Mouse (Mus musculus): ENCODE results near the gene Adgrl3. TPM values are rescaled to one million over a fixed set of nuclear protein-coding genes. Genes with fewer than 3 reads are reported as not detected.
A peak's percentile ranks its signal among the peaks of the same experiment; 100 is the strongest.

The Adgrl3 gene
- total RNA-seq, 2 experiments from 2014 or later, result 26.5 to 28.9 TPM

DNA sequence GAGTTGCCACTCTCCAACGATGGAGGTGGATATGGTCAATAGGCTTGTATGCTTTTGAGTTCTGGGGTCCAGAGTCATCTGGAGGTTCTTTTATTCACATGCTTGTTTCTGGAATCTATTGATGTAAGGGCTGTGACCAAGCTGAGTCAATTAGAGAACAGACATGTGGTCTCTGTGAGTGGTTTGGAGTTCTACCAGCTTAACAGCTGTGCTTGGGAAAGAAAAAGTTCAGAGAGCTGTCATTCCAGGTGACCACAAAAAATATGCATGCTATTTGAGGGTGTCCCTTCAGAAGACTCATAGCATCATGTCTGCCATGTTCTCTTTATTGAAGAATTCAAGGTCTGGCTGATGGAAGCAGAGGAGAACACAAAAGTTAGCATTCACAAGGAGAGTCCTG, 53.9 kb downstream of the Adgrl3 start:
- DNase-seq (ENCODE audit: low spot score in 2 of 2), result no peak

DNA sequence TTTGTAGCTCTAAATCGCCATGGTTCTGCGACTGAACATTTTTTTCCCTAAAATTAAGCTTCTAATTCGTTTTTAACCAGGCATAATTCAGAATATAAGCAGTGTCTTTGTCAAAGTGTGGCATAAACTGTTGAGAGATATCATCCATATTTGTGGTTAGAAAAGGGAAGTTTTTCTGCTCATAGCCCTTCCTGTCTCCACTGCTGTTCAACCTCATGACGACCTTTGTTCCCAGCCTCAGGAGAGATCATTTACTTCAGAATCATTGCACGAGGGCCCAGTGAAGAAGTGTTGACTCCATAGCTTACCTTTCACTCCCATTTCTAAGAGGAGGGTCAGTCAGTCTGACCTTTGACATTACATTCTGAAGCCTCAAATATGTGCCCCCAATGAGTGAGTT, 56.4 kb downstream of the Adgrl3 start:
- DNase-seq (ENCODE audit: low spot score in 2 of 2), result no peak

DNA sequence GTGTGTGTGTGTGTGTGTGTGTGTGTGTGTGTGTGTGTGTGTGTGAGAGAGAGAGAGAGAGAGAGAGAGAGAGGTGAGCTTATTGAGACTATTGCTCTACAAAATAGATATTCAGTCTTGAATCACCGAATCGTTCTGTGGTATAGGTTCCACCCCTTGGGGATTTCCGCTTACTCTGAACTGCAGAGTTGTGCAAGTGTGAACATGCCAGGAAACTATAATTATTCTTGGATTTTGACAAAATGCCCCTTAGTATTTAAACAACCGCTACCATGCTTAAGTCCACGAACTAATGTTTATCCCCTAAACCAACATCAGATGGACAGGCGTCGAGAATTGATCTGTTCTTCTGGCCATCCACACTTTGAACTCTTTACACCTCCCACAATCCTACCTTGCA, 57.1 kb downstream of the Adgrl3 start:
- no peak for DNase-seq (ENCODE audit: low spot score in 2 of 2)

DNA sequence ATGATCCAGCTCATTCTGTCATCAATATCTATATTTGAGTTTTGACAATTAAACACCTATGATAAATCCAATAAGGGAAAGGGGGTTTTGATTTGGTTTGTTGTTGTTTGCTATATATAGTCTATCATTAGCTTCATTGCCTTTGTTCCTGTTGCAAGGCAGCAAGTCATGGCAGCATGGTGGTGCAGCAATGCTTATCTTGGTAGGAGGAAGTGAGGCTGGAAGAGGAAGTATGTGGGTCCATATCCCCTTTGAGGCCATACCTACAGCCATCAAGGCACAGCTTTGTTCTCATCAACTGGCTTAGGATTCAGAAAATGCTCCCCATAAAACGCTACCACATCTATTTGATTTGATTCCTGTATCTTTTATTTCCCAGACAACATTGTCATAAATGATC, 58.1 kb downstream of the Adgrl3 start:
- DNase-seq (ENCODE audit: low spot score in 2 of 2), result no peak

DNA sequence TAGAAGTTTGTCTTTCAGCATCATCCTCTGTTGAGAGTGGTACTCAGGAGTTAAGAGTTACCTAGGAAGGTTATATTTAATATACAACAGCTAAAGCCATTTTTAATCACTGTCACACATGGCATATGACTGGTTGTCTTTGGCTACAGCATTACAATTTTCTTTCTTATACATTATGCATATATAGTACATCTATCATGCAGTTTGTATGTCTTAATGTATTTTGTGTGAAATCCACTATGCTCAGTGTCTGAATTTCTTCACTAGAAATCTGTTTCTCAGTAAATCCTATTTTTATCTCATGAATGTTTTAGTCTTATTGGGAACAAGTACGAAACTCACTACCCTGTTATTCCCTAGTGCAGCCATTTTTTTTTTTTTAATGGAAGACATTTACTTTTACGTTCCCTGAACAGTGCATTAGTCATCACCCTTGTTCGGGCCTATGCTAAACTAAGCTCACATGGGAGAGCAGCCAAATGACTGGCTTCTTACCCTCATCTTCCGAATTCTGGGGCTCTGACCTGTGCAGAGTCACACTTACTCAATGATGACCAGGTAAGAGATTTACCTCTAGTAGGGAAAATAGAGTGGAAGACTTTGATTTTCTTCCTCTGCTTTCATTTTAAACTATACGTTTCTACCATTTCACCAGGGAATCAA, 63.9 kb downstream of the Adgrl3 start:
- no peak for DNase-seq (ENCODE audit: low spot score in 2 of 2)

DNA sequence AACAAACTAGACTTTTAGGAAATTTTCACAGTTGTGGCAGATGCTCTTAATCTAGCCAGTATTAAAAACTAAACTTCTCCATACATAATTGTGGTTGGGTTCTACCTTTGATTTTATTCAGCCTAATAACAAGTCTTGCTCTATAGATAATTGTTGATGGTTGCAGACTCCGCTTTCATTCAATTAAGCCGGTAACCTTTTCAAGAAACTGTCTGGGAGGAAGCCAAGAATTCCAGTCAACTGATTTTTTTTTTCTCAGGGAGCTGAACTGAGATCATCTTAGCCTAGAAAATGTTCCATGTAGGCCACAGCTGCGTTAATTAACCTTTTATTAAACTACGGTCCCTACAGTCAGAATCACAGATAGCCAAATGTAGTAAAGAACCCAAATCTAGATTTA, 65.2 kb downstream of the Adgrl3 start:
- DNase-seq (ENCODE audit: low spot score in 2 of 2), result no peak

DNA sequence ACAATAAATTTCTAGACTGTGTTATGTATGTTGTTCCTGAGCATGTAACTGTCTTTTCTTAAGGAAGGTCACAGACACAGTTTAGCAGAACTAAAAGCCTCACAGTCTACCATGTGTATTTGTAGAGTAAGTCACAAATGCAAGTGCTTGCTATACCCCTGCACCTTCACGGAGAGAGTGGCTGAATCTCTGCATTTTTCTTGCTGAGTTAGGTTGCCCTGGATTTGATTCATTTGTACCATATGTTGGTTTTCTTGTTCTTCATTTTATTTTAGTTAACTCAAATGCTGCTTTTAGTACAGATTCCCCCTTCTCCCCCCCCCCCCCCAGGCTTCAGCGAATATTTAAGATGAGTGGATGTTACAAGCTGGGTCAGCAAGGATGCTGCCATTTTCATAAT, 68.7 kb downstream of the Adgrl3 start:
- no peak for DNase-seq (ENCODE audit: low spot score in 2 of 2)

DNA sequence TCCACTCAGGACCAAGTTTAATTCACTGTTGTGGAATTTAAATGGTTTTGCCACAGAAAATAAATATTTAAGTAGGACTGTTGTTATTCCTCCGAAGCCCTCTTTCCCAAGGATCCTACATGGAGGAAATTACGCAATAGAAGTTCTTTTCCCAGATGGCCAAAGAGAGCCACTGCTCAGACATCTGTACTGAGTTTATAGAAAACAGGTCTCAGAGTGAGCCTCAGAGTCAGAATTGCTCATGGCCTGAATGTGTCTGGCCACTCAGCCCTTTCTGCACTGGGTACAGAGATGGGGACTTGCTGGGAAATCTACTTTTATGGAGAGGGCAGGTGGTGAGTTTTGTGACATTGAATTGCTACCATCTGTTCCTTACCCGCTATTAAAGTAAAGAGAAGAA, 74.7 kb downstream of the Adgrl3 start:
- no peak for DNase-seq (ENCODE audit: low spot score in 2 of 2)

DNA sequence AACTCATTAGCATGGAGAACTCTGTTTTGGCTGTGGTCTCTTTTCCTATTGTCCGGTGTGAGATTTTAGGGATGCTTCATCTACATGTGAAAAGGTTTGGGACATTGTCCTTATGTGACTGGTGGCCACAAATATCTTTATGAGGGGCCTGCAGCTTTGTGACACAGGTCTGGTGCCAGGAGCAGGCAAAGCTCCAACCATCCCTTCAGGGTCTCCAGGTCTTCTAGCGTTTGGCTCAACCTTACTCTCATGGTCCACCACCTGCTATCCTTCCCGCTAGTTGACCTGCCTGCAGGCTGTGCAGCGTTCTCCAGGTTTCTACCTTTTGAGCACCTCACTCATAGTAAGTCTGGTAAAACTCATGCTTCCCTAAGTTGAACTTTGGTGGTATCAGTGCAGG, 77.2 kb downstream of the Adgrl3 start:
- DNase-seq (ENCODE audit: low spot score in 2 of 2), result no peak

DNA sequence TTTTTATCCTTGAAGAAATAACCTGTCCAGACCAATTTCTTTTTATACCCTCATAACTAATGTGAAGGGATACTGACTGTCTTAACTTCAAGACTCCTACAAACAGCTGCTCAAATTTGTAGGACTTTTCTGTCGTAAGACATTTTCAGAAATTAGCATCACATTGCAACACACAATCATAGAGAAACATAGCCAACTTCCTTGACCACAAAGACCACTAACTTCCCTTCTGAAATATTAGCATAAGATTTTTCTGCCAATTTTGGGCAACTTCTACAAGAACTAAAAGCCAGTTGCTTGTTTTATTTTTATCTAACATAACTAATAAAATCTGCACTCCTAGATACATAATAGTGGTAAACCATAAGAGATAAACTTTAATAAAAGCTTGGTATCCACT, 87.5 kb downstream of the Adgrl3 start:
- no peak for DNase-seq (ENCODE audit: low spot score in 2 of 2)

DNA sequence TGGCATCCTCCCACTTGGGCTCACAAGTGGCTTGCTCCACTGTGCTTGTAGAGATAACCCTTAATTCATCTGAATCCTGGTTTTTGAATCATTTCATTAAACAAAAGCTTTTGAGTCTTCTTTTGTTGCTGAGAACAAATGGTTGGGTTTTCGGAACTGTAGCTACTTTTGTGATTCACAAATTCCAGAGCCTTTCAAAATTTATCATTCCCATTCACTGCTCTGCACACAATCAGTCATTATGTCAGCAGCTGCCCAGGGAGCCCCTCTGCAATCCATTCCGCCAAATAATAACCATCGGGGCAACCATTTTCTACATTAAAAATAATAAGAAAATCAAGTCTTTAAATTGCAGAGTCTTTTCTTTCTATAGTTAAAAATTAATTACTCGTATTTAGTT, 104.5 kb downstream of the Adgrl3 start:
- no peak for DNase-seq (ENCODE audit: low spot score in 2 of 2)

DNA sequence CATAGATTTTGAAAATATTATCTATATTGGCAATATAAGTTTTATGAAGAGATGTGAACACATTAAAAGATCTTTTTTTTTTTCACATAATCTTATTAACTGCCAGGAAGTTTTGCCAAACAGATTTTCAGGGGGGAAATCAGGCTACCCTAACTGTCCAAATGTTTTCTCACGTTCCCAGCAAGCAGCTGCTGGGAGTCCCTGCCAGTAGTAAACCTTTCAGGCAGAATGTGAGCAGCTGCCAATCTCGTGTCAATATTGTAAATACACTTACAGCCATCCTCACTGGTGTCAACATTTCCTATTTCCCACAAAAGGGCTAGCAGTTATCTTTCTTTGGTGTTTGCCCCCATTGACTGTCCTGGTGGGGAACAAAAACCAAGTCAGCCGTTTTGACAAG, 107.7 kb downstream of the Adgrl3 start:
- no peak for DNase-seq (ENCODE audit: low spot score in 2 of 2)

DNA sequence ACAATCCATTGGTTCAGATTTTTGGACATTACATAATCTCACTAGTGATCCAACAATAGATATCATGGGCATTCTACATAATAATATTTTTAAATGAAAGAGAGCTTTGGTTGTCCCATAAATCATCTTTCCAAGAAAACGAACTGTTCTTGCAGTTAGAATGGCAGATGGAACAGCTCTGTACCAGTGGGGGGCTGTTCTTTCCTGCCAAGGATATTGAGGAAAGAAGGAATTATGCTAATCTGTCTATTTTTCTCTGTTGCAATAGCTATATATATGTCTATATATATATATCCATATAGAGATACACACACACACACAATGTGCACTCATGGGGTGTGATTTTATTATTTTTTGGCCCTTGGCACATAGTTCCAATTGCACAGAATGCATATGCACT, 116.5 kb downstream of the Adgrl3 start:
- no peak for DNase-seq (ENCODE audit: low spot score in 2 of 2)

DNA sequence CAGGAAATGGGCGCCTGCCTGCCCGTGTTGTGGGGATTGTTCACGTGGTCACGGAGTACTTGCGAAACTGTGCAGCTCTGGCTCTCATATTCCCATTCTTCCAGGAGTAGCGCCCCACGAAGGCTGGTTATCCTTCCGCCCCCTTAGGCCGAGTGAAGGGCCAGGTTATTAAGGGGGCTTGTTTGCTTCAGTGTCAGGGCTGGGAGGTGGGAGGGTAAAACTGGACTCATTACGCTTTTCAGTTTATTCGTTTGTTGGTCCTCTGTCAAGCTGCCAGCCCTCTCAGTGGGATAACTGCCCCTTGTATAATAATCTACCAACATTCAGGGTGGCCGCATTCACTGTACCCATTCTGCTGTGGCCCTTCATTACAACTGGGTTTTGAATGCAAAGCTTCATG, 135.9 kb downstream of the Adgrl3 start:
- no peak for DNase-seq (ENCODE audit: low spot score in 2 of 2)

DNA sequence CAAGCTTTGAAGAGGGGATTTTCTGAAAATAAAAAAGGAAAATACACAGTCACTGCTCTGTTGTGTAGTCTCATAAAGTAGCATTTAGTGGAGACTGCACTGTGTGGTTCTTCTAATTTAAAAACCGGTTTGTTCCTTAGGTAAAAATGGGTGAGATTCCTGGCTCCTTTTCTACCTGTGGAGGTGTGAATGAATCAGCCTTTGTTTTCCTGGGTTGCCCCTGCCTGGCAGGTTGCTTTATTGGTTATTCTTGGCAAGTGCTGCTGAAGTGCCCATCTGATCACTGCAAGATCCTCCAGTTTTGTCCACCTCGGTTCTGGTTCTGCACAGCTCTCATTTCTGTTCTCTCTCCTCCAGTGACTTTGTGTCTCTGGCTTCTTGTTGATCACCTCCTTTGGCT, 136.3 kb downstream of the Adgrl3 start:
- no peak for DNase-seq (ENCODE audit: low spot score in 2 of 2)

DNA sequence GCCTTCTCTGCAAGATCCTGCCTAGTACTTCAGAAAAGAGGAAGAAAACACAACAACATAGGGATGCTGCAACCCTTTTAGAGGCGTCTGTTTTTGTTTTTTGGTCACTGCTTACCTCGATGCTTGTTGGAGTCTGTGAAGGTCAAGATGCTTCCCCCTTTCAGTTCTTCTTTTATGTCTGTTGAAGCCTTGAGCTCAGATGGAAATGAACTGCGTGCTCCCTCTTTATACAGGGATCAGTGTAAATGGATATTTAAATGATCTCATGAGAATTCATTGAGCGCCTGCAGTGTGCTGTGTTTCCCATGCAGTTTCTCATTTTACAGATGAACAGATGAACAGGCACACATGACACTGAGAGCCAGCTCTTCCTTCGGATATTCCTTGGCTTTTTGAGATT, 136.9 kb downstream of the Adgrl3 start:
- DNase-seq (ENCODE audit: low spot score in 2 of 2), result no peak

DNA sequence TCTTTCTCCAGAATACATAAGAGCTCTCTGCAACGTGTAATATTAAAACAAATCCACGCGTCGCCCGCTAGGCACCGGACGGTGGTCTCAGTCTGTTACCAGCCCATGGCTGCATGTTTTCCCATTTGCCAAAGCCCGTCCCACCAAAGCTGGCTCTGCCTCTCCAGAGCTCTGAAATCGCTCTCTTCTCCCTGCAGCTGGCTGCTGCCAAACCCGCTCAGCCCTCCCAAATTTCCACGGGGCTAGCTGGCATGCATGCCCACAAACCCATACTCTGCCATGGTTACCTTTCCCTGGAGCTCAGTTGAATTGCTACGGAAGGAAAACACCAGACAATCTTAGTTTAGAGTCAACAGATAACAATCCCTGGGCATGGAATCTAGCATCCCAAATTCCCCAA, 139.1 kb downstream of the Adgrl3 start:
- DNase-seq (ENCODE audit: low spot score in 2 of 2), result no peak

DNA sequence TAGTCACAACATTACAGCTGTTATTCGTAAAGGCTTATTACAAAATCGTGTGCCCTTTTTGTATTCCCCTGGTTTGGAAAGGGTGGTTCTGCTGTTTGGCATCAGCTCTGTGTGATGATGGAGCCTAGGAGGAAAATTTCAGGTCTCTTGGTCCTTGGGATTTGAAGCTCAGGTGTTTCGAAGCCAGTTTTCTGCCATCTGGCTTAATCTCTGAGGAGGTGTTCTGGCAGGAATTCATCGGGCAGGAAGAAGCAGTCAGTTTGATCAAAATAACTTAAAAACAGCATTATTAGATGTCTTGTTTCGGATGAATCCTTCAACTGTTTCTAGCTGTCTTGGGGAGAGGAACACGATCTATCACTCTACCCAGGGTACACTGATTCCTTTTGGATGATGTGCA, 140.5 kb downstream of the Adgrl3 start:
- no peak for DNase-seq (ENCODE audit: low spot score in 2 of 2)

DNA sequence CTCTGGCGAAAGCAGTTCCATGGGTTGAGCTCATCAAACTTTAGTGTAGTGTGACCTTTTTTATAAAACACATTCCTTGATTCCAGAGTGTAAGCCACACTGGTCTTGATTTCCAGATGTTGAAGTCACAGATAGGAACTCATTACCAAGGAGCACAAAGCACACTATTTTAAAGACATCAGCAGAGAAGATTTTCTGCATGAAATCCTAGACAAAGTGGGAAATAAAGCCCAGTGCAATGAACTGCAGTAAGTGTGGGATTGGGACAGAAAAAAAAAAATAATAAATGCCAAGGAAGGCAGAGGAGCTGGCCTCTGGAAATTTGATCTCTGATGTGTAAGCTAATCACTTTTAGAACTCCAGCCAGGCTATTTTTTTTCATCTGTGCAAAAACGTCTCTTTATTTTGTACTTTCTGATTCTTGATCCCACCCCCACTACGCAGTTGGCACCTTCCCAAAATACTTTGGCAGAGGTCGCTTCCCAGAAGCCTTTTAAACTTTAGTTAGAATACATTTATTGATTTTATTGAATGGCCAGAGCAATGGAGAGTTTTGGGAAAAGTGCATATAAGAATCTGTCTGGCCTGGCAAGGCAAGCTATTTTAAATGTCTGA, 169.0 kb downstream of the Adgrl3 start:
- peak; percentile 20 to 23 for DNase-seq (ENCODE audit: low spot score in 2 of 2)

DNA sequence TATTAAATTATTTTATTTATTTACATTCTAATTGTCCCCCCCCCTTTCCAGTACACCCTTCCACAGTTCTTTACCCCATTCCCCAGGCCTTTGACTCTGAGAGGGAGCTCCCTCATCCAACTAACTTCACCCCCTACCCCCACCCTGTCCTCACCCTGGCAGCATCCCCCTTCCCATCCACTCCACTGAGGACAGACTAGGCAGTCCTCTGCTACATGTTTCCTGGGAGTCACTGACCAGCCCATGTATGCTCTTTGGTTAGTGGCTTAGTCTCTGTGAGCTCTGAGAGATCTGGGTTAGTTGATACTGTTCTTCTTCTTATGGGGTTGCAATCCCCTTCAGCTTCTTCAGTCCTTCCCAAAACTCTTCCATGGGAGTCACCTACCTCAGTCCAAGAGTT, 180.4 kb downstream of the Adgrl3 start:
- DNase-seq (ENCODE audit: low spot score in 2 of 2), result no peak

DNA sequence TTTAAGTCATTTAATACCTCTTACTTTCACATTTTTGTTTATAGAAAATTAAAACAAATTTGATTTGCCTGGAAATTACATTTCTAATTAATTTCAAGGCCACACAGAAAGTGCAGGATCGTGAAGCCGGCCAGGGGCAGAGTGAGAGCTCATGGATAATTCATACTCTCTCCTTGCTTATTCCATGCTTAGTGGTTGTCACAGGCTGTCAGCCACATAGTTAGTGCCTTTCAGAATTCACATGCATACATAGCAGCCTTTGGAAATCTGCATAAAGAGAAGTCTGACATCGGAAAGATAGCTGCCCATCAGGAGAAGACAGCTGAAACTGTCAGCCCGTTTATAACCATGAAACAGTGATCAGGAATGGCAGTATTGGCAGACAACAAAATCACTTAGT, 181.9 kb downstream of the Adgrl3 start:
- no peak for DNase-seq (ENCODE audit: low spot score in 2 of 2)

DNA sequence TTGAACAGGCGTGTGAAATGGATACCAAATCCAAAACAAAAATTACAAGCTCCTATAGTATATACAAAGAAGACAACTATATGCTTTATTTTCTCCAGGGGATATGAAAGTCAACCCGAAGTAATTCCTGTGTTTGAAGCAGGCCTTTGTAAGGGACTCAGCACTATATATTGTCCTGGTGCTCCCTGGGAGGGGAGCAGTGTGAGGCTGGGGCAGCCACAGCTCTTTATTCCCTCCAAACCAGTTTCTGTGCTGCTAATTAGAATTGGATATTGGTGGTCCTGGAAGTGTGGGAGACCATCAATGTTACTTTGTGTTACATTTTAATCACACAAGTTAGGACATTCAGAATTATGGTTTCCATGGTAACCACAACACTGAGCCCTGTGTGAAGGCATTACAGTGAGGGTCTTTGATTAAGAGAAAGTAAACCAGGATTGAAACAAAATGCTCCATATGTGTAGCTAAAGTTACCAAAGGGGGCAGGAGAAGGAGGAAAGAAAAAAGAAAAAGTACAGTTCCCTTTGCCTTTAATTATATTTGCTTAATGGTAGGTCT, 198.6 kb downstream of the Adgrl3 start:
- DNase-seq (ENCODE audit: low spot score in 2 of 2), result no peak

DNA sequence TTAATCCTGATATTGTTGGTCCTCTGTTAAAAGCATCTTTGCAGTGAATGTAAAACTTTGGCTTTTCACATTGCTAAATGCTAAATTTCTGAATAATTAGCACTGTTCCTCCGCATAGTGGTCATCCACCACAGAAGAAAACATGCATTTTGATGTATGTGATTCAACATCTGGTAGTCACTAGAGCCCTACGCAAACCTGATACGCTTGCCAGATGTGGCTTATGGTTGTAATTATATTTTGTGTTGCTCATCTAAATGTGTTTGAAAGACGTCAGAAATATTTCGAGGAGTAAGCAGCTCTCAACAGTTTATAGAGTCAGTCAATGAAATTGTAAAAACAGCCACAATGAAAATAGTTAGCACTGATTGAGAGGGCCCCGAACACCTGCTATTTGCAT, 204.5 kb downstream of the Adgrl3 start:
- DNase-seq (ENCODE audit: low spot score in 2 of 2), result no peak

Data from gastrocnemius, postnatal 4 days (tissue).